Mouse (Mus musculus): ENCODE data around the gene Nfia.

GRCm38 (mm10) chr4:97746106-97746900 lies 26.2 kb upstream of the Nfia start:
- no peak for TF ChIP-seq POLR2A (IDR thresholded peaks at IDR 0.05; ENCODE audit: borderline replicate concordance, low read depth, low read length)
- no peak for TF ChIP-seq CTCF (IDR thresholded peaks at IDR 0.05; ENCODE audit: low read depth, low read length)

Data from bone marrow macrophage, adult 2 months (primary cell).